Mouse (Mus musculus): ENCODE data around the gene Lhpp. TPM values are rescaled to one million over a fixed set of nuclear protein-coding genes. Genes with fewer than 3 reads are reported as not detected.

Gene Lhpp
- total RNA-seq (2014; fragmentation: Nextera tagmentation) (not detected in 2 replicates), total RNA-seq (2017) (0.11 and 0.35 TPM in 2 replicates), polyA plus RNA-seq (2012) (0.07 and 0.10 TPM in 2 replicates)

DNA sequence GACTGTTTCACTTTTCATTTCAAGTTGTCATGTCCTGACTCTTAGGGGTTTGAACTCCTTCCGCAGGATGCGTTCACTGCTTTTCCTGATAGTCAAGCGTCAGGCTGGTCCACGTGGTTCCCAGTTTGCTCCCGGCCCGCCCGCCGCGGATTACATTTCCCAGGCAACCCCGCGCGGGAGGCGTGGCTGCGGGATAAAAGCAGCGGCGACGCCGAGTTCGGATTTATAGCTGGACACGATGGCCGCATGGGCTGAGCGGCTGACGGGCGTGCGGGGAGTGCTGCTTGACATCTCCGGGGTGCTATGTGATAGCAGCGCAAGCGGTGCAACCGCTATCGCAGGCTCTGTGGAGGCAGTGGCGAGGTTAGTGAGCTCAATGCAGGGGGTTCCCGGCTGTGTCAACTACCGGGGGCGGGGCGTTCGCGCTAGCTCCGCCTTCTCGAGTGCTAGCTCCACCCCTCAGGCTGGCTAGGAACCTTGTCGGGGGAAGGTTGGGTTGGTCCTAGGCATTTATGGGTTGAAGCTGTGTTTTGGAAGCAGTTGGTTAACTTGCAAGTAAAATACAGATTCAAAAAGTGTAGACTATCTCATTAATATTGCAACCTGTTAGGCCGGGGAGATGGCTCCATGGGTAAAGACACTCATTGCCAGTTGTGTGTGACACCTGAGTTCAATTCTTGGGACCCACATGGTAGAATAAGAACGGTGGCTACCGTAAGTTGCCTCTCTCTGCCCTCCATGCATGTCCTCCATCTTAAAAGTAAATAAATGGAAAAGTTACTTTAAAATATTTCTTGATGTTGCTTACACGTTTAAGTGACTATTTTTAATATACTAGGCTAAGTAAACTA is at the start of gene Lhpp:
Gene Lhpp (plus strand): TSS at position 171 of the 851 bp plus-strand sequence.
- Histone ChIP-seq H3K4me3 (ENCODE audit: low read depth, low read length) (peak within 1 kb of the TSS; percentile 72), H3K27me3 (ENCODE audit: insufficient read depth, low read length) (peaks cover 9% of the 10 kb centered on the region), H3K36me3 (replicated peaks) (no peaks in the 10 kb centered on the region), H3K4me1 (ENCODE audit: insufficient read depth, low read depth, low read length) (peaks cover 8% of the 10 kb centered on the region), H3K9me3 (replicated peaks) (no peaks in the 10 kb centered on the region)
- ATAC-seq (ENCODE audit: extremely low read depth, insufficient number of reproducible peaks, low FRiP score, poor library complexity, severe bottlenecking) (peak; percentile 40; the same call in 1 of the 2 replicates), DNase-seq (ENCODE audit: low spot score) (peak; percentile 21)
- TF ChIP-seq CTCF (IDR thresholded peaks at IDR 0.05; ENCODE audit: low read depth, low read length) (no peak), GATA2 (IDR thresholded peaks at IDR 0.05; ENCODE audit: borderline replicate concordance, low read depth, low read length) (no peak), POLR2AphosphoS5 (IDR thresholded peaks at IDR 0.05; ENCODE audit: insufficient replicate concordance, low read depth, low read length) (no peak), GATA1 (IDR thresholded peaks at IDR 0.05; ENCODE audit: borderline replicate concordance, low read length) (no peak), TAL1 (conservative IDR thresholded peaks at IDR 0.05; ENCODE audit: low read depth, low read length) (no peak)

DNA sequence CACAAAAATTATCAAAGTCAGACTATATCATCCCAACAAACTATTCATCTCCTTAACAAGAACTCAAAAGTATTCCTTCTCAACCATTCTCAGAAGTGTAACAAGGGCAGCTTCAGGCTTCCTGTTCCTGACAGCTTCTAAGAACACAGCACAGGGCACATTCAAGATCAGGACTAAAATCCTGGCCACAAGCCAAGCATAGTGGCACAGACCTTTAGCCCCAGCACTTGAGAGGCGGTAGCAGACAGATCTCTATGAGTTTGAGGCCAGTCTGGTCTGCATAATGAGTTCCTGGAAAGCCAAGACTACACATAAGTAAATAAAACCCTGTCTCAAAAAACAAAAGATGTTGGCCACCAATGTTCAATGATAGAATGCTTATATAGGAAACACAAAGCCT is 44.6 kb upstream of the Lhpp start:
- Histone ChIP-seq H3K4me3 (ENCODE audit: low read depth, low read length) (no peak overlapping the region), H3K27me3 (ENCODE audit: insufficient read depth, low read length) (no peaks in the 10 kb centered on the region), H3K9me3 (replicated peaks) (no peaks in the 10 kb centered on the region), H3K36me3 (replicated peaks) (peaks cover 92% of the 10 kb centered on the region), H3K4me1 (ENCODE audit: insufficient read depth, low read depth, low read length) (no peaks in the 10 kb centered on the region)
- no peak for DNase-seq (ENCODE audit: low spot score)
- no peak for TF ChIP-seq POLR2AphosphoS5 (IDR thresholded peaks at IDR 0.05; ENCODE audit: insufficient replicate concordance, low read depth, low read length)
- ATAC-seq (ENCODE audit: extremely low read depth, insufficient number of reproducible peaks, low FRiP score, poor library complexity, severe bottlenecking), result no peak

- Histone ChIP-seq H3K9me3 (replicated peaks) (no peaks in the 10 kb centered on the region), H3K27me3 (ENCODE audit: insufficient read depth, low read length) (no peaks in the 10 kb centered on the region), H3K4me3 (ENCODE audit: low read depth, low read length) (no peak overlapping the region), H3K36me3 (replicated peaks) (peaks cover 71% of the 10 kb centered on the region), H3K4me1 (ENCODE audit: insufficient read depth, low read depth, low read length) (no peaks in the 10 kb centered on the region; the same call in 1 of the 2 replicates)
- DNase-seq (ENCODE audit: low spot score) (no peak), ATAC-seq (ENCODE audit: extremely low read depth, insufficient number of reproducible peaks, low FRiP score, poor library complexity, severe bottlenecking) (no peak)
- TF ChIP-seq GATA1 (IDR thresholded peaks at IDR 0.05; ENCODE audit: borderline replicate concordance, low read length), result no peak
- TF ChIP-seq POLR2AphosphoS5 (IDR thresholded peaks at IDR 0.05; ENCODE audit: insufficient replicate concordance, low read depth, low read length), result no peak
- TF ChIP-seq GATA2 (IDR thresholded peaks at IDR 0.05; ENCODE audit: borderline replicate concordance, low read depth, low read length), result no peak
- no peak for TF ChIP-seq TAL1 (conservative IDR thresholded peaks at IDR 0.05; ENCODE audit: low read depth, low read length)
- TF ChIP-seq CTCF (IDR thresholded peaks at IDR 0.05; ENCODE audit: low read depth, low read length), result no peak
These were observed 41.6 kb upstream of the Lhpp start for GRCm38 (mm10) chr7:132568817-132569216.

GRCm38 (mm10) chr7:132570071-132570470 is 40.4 kb upstream of the Lhpp start:
- no peak overlapping the region for H3K4me3 ChIP-seq (ENCODE audit: low read depth, low read length)
- DNase-seq (ENCODE audit: low spot score) (no peak), ATAC-seq (ENCODE audit: extremely low read depth, insufficient number of reproducible peaks, low FRiP score, poor library complexity, severe bottlenecking) (no peak)
- peaks cover 3% of the 10 kb centered on the region; the same call in 1 of the 2 replicates for H3K4me1 ChIP-seq (ENCODE audit: insufficient read depth, low read depth, low read length)
- H3K36me3 ChIP-seq (replicated peaks), result peaks cover 62% of the 10 kb centered on the region
- TF ChIP-seq POLR2AphosphoS5 (IDR thresholded peaks at IDR 0.05; ENCODE audit: insufficient replicate concordance, low read depth, low read length), result no peak
- no peak for TF ChIP-seq CTCF (IDR thresholded peaks at IDR 0.05; ENCODE audit: low read depth, low read length)
- TF ChIP-seq GATA2 (IDR thresholded peaks at IDR 0.05; ENCODE audit: borderline replicate concordance, low read depth, low read length), result no peak
- TF ChIP-seq GATA1 (IDR thresholded peaks at IDR 0.05; ENCODE audit: borderline replicate concordance, low read length), result no peak
- no peak for TF ChIP-seq TAL1 (conservative IDR thresholded peaks at IDR 0.05; ENCODE audit: low read depth, low read length)
- no peaks in the 10 kb centered on the region for H3K9me3 ChIP-seq (replicated peaks)
- no peaks in the 10 kb centered on the region for H3K27me3 ChIP-seq (ENCODE audit: insufficient read depth, low read length)

- Histone ChIP-seq H3K4me1 (ENCODE audit: insufficient read depth, low read depth, low read length) (peaks cover 10% of the 10 kb centered on the region), H3K4me3 (ENCODE audit: low read depth, low read length) (no peak overlapping the region), H3K9me3 (replicated peaks) (no peaks in the 10 kb centered on the region), H3K36me3 (replicated peaks) (peaks cover 52% of the 10 kb centered on the region), H3K27me3 (ENCODE audit: insufficient read depth, low read length) (no peaks in the 10 kb centered on the region)
- DNase-seq (ENCODE audit: low spot score) (no peak), ATAC-seq (ENCODE audit: extremely low read depth, insufficient number of reproducible peaks, low FRiP score, poor library complexity, severe bottlenecking) (no peak)
- TF ChIP-seq GATA2 (IDR thresholded peaks at IDR 0.05; ENCODE audit: borderline replicate concordance, low read depth, low read length) (no peak), CTCF (IDR thresholded peaks at IDR 0.05; ENCODE audit: low read depth, low read length) (no peak)
These were observed 39.0 kb upstream of the Lhpp start for GRCm38 (mm10) chr7:132571481-132571880.

- TF ChIP-seq CTCF (IDR thresholded peaks at IDR 0.05; ENCODE audit: low read depth, low read length), result no peak
- Histone ChIP-seq H3K4me3 (ENCODE audit: low read depth, low read length) (no peak overlapping the region), H3K27me3 (ENCODE audit: insufficient read depth, low read length) (no peaks in the 10 kb centered on the region), H3K36me3 (replicated peaks) (peaks cover 42% of the 10 kb centered on the region), H3K9me3 (replicated peaks) (no peaks in the 10 kb centered on the region), H3K4me1 (ENCODE audit: insufficient read depth, low read depth, low read length) (peaks cover 16% of the 10 kb centered on the region)
- ATAC-seq (ENCODE audit: extremely low read depth, insufficient number of reproducible peaks, low FRiP score, poor library complexity, severe bottlenecking), result no peak
- no peak for DNase-seq (ENCODE audit: low spot score)
These were observed 37.7 kb upstream of the Lhpp start for GRCm38 (mm10) chr7:132572738-132573137.

Measured in G1E (cell line).